Mouse (Mus musculus) 3134 (cell line): ENCODE measurements at regions not wholly inside any gene's neighbourhood (a gene's known extent, or its start where the extent isn't known, plus 50 kb on each side); places are given as distances from the start of the nearest gene placed in this dataset.

ENCODE experiments used
- DNase-seq: peaks from one replicate; pipeline ENCODE4 v3.0.0-alpha.2; 2011; ENCODE audit warnings: low spot score; ENCODE audit not compliant: insufficient read length; ENCODE audit errors: extremely low read depth

GRCm38 (mm10) chr11:113084442-113084841 is 302.4 kb downstream of the Sox9 start:
- DNase-seq, result no peak

GRCm38 (mm10) chr11:113085556-113085955 is 303.5 kb downstream of the Sox9 start:
- DNase-seq, result no peak

- no peak for DNase-seq
These were observed 305.1 kb downstream of the Sox9 start for GRCm38 (mm10) chr11:113087084-113087483.

- no peak for DNase-seq
These were observed 307.8 kb downstream of the Sox9 start for GRCm38 (mm10) chr11:113089637-113090351.

- DNase-seq, result no peak
These were observed 310.0 kb downstream of the Sox9 start for GRCm38 (mm10) chr11:113091901-113092568.

- no peak for DNase-seq
These were observed 311.9 kb downstream of the Sox9 start for GRCm38 (mm10) chr11:113093895-113094445.

GRCm38 (mm10) chr11:113095625-113096024 is 313.6 kb downstream of the Sox9 start:
- no peak for DNase-seq

GRCm38 (mm10) chr11:113096209-113096608 is 314.2 kb downstream of the Sox9 start:
- DNase-seq, result no peak

GRCm38 (mm10) chr11:113098360-113098759 is 316.3 kb downstream of the Sox9 start:
- DNase-seq, result no peak

GRCm38 (mm10) chr11:113100800-113101199 is 318.8 kb downstream of the Sox9 start:
- peak; percentile 56 for DNase-seq

- DNase-seq, result peak; percentile 83
These were observed 319.5 kb downstream of the Sox9 start for GRCm38 (mm10) chr11:113101534-113101933.

- DNase-seq, result peak; percentile 90
These were observed 321.3 kb downstream of the Sox9 start for GRCm38 (mm10) chr11:113103161-113103845.

- peak; percentile 40 for DNase-seq
These were observed 323.3 kb downstream of the Sox9 start for GRCm38 (mm10) chr11:113105371-113105770.

- DNase-seq, result no peak
These were observed 325.3 kb downstream of the Sox9 start for GRCm38 (mm10) chr11:113107205-113107844.

- DNase-seq, result no peak
These were observed 326.1 kb downstream of the Sox9 start for GRCm38 (mm10) chr11:113107966-113108699.

- DNase-seq, result peak; percentile 43
These were observed 327.1 kb downstream of the Sox9 start for GRCm38 (mm10) chr11:113109096-113109495.

GRCm38 (mm10) chr11:113113220-113113817 is 331.3 kb downstream of the Sox9 start:
- DNase-seq, result no peak

GRCm38 (mm10) chr11:113117179-113117898 is 335.3 kb downstream of the Sox9 start:
- DNase-seq, result no peak

- no peak for DNase-seq
These were observed 338.5 kb downstream of the Sox9 start for GRCm38 (mm10) chr11:113120570-113120969.
